Mouse (Mus musculus): ENCODE results near the gene Cask. TPM values are rescaled to one million over a fixed set of nuclear protein-coding genes. Genes with fewer than 3 reads are reported as not detected.

Cask gene
- polyA plus RNA-seq, 2 experiments, result 1.5 to 1.6 TPM

- TF ChIP-seq CTCF (IDR thresholded peaks at IDR 0.05; ENCODE audit: low read depth) (no peak), EP300 (IDR thresholded peaks at IDR 0.05; ENCODE audit: low read depth) (no peak)
Measured at GRCm38 (mm10) chrX:13622654-13623053, 228.5 kb downstream of the Cask start.

GRCm38 (mm10) chrX:13621473-13621872, 229.7 kb downstream of the Cask start:
- Histone ChIP-seq H3K27me3 (ENCODE audit: control insufficient read depth, insufficient read depth, low read length) (no peaks in the 10 kb centered on the region), H3K36me3 (replicated peaks; ENCODE audit: control insufficient read depth, insufficient read depth, low read depth) (no peaks in the 10 kb centered on the region), H3K4me3 (ENCODE audit: insufficient read depth in 1 of 2, low read depth in 2 of 2, low read length in 2 of 2) (no peak overlapping the region), H3K9ac (replicated peaks) (no peak overlapping the region), H3K4me2 (ENCODE audit: low read depth) (no peak overlapping the region), H3K27ac (no peak overlapping the region), H3K9me3 (ENCODE audit: control insufficient read depth, low read length) (no peaks in the 10 kb centered on the region), H3K4me1 (replicated peaks; ENCODE audit: control insufficient read depth in 2 of 2, insufficient read depth in 2 of 2, low read length in 1 of 2) (no peaks in the 10 kb centered on the region)
- TF ChIP-seq CTCF (IDR thresholded peaks at IDR 0.05; ENCODE audit: low read depth), result no peak
- TF ChIP-seq EP300 (IDR thresholded peaks at IDR 0.05; ENCODE audit: low read depth), result no peak
- ATAC-seq (ENCODE audit: insufficient read depth) (no peak), DNase-seq (ENCODE audit: low read depth in 3 of 3, low spot score in 3 of 3) (no peak)
- WGBS (ENCODE audit: insufficient replicate concordance), result 48% methylated on average over 4 of the region's 4 CpGs

More at GRCm38 (mm10) chrX:13622654-13623053, 228.5 kb downstream of the Cask start:
- Histone ChIP-seq H3K9me3 (ENCODE audit: control insufficient read depth, low read length) (no peaks in the 10 kb centered on the region), H3K4me3 (ENCODE audit: insufficient read depth in 1 of 2, low read depth in 2 of 2, low read length in 2 of 2) (no peak overlapping the region), H3K36me3 (replicated peaks; ENCODE audit: control insufficient read depth, insufficient read depth, low read depth) (no peaks in the 10 kb centered on the region), H3K4me2 (ENCODE audit: low read depth) (no peak overlapping the region), H3K9ac (replicated peaks) (no peak overlapping the region), H3K4me1 (replicated peaks; ENCODE audit: control insufficient read depth in 2 of 2, insufficient read depth in 2 of 2, low read length in 1 of 2) (no peaks in the 10 kb centered on the region), H3K27ac (no peak overlapping the region), H3K27me3 (ENCODE audit: control insufficient read depth, insufficient read depth, low read length) (no peaks in the 10 kb centered on the region)
- WGBS (ENCODE audit: insufficient replicate concordance), result 56% methylated on average over 5 of the region's 5 CpGs
- DNase-seq (ENCODE audit: low read depth in 3 of 3, low spot score in 3 of 3) (no peak), ATAC-seq (ENCODE audit: insufficient read depth) (no peak)

- H3K4me3 ChIP-seq (ENCODE audit: insufficient read depth in 1 of 2, low read depth in 2 of 2, low read length in 2 of 2), result no peak overlapping the region
- no peak overlapping the region for H3K27ac ChIP-seq
- TF ChIP-seq CTCF (IDR thresholded peaks at IDR 0.05; ENCODE audit: low read depth) (no peak), EP300 (IDR thresholded peaks at IDR 0.05; ENCODE audit: low read depth) (no peak)
- H3K36me3 ChIP-seq (replicated peaks; ENCODE audit: control insufficient read depth, insufficient read depth, low read depth), result no peaks in the 10 kb centered on the region
- H3K9ac ChIP-seq (replicated peaks), result no peak overlapping the region
- 62% methylated on average over 4 of the region's 4 CpGs for WGBS (ENCODE audit: insufficient replicate concordance)
- no peak overlapping the region for H3K4me2 ChIP-seq (ENCODE audit: low read depth)
- no peak for DNase-seq (ENCODE audit: low read depth in 3 of 3, low spot score in 3 of 3)
- ATAC-seq (ENCODE audit: insufficient read depth), result no peak
- no peaks in the 10 kb centered on the region for H3K27me3 ChIP-seq (ENCODE audit: control insufficient read depth, insufficient read depth, low read length)
- H3K4me1 ChIP-seq (replicated peaks; ENCODE audit: control insufficient read depth in 2 of 2, insufficient read depth in 2 of 2, low read length in 1 of 2), result no peaks in the 10 kb centered on the region
- no peaks in the 10 kb centered on the region for H3K9me3 ChIP-seq (ENCODE audit: control insufficient read depth, low read length)
Measured at GRCm38 (mm10) chrX:13618476-13618875, 232.7 kb downstream of the Cask start.

GRCm38 (mm10) chrX:13617294-13617693, 233.9 kb downstream of the Cask start:
- DNase-seq (ENCODE audit: low read depth in 3 of 3, low spot score in 3 of 3) (no peak), ATAC-seq (ENCODE audit: insufficient read depth) (no peak)
- no peak overlapping the region for H3K4me2 ChIP-seq (ENCODE audit: low read depth)
- no peaks in the 10 kb centered on the region for H3K27me3 ChIP-seq (ENCODE audit: control insufficient read depth, insufficient read depth, low read length)
- TF ChIP-seq CTCF (IDR thresholded peaks at IDR 0.05; ENCODE audit: low read depth) (no peak), EP300 (IDR thresholded peaks at IDR 0.05; ENCODE audit: low read depth) (no peak)
- 50% methylated on average over 1 of the region's 1 CpGs for WGBS (ENCODE audit: insufficient replicate concordance)
- H3K9me3 ChIP-seq (ENCODE audit: control insufficient read depth, low read length), result no peaks in the 10 kb centered on the region
- no peaks in the 10 kb centered on the region for H3K4me1 ChIP-seq (replicated peaks; ENCODE audit: control insufficient read depth in 2 of 2, insufficient read depth in 2 of 2, low read length in 1 of 2)
- no peaks in the 10 kb centered on the region for H3K36me3 ChIP-seq (replicated peaks; ENCODE audit: control insufficient read depth, insufficient read depth, low read depth)
- H3K9ac ChIP-seq (replicated peaks), result no peak overlapping the region
- H3K27ac ChIP-seq, result no peak overlapping the region
- H3K4me3 ChIP-seq (ENCODE audit: insufficient read depth in 1 of 2, low read depth in 2 of 2, low read length in 2 of 2), result no peak overlapping the region

GRCm38 (mm10) chrX:13616726-13617125, 234.4 kb downstream of the Cask start:
- no peak for DNase-seq (ENCODE audit: low read depth in 3 of 3, low spot score in 3 of 3)
- ATAC-seq (ENCODE audit: insufficient read depth), result no peak
- Histone ChIP-seq H3K36me3 (replicated peaks; ENCODE audit: control insufficient read depth, insufficient read depth, low read depth) (no peaks in the 10 kb centered on the region), H3K27ac (no peak overlapping the region), H3K4me1 (replicated peaks; ENCODE audit: control insufficient read depth in 2 of 2, insufficient read depth in 2 of 2, low read length in 1 of 2) (no peaks in the 10 kb centered on the region), H3K27me3 (ENCODE audit: control insufficient read depth, insufficient read depth, low read length) (no peaks in the 10 kb centered on the region), H3K4me2 (ENCODE audit: low read depth) (no peak overlapping the region), H3K9me3 (ENCODE audit: control insufficient read depth, low read length) (no peaks in the 10 kb centered on the region), H3K4me3 (ENCODE audit: insufficient read depth in 1 of 2, low read depth in 2 of 2, low read length in 2 of 2) (no peak overlapping the region), H3K9ac (replicated peaks) (no peak overlapping the region)
- 25% methylated on average over 1 of the region's 1 CpGs for WGBS (ENCODE audit: insufficient replicate concordance)
- TF ChIP-seq EP300 (IDR thresholded peaks at IDR 0.05; ENCODE audit: low read depth) (no peak), CTCF (IDR thresholded peaks at IDR 0.05; ENCODE audit: low read depth) (no peak)
